Mouse (Mus musculus) E14TG2a.4 (cell line): Measurements from ENCODE around the gene Dock8.

Experiments
- H3K27me3 ChIP-seq: 2 replicates; pipeline ENCODE4 v1.6.1; 2014; ENCODE audit warnings: low read length, control low read depth; ENCODE audit not compliant: insufficient read depth
- H3K36me3 ChIP-seq: 2 replicates; pipeline ENCODE4 v1.6.1; 2014; ENCODE audit warnings: low read length, control low read depth; ENCODE audit not compliant: insufficient read depth
- H3K4me1 ChIP-seq: replicated peaks from 2 replicates; pipeline ENCODE4 v1.6.1; 2014; ENCODE audit warnings: low read depth, low read length, control low read depth
- H3K4me3 ChIP-seq: replicated peaks from 2 replicates; pipeline ENCODE4 v1.5.1; 2014; ENCODE audit warnings: mild to moderate bottlenecking, low read length
- H3K9me3 ChIP-seq: 2 replicates; pipeline ENCODE4 v1.6.1; 2014; ENCODE audit warnings: low read length, control low read depth
- CTCF ChIP-seq: conservative IDR thresholded peaks from 2 replicates; pipeline ENCODE4 v1.5.1; 2014; ENCODE audit warnings: low read length
- NANOG ChIP-seq: IDR thresholded peaks from 2 replicates; pipeline ENCODE4 v1.6.1; 2014; ENCODE audit warnings: borderline replicate concordance, low read length, mixed read lengths
- POU5F1 ChIP-seq: IDR thresholded peaks from 2 replicates; pipeline ENCODE4 v1.6.1; 2014; ENCODE audit warnings: low read length, borderline replicate concordance

Gene Dock8

GRCm38 (mm10) chr19:25080166-25080565, 80.8 kb downstream of the Dock8 start:
- Histone ChIP-seq H3K36me3 (no peaks in the 10 kb centered on the region), H3K27me3 (peaks cover 3% of the 10 kb centered on the region; the same call in 1 of the 2 replicates), H3K4me3 (no peak overlapping the region), H3K9me3 (no peaks in the 10 kb centered on the region), H3K4me1 (peaks cover 13% of the 10 kb centered on the region)
- no peak for TF ChIP-seq NANOG
- no peak for TF ChIP-seq POU5F1
- no peak for TF ChIP-seq CTCF

GRCm38 (mm10) chr19:25082839-25083238, 83.5 kb downstream of the Dock8 start:
- H3K4me3 ChIP-seq: no peak overlapping the region
- H3K4me1 ChIP-seq: peaks cover 8% of the 10 kb centered on the region
- no peak for TF ChIP-seq POU5F1
- no peak for TF ChIP-seq CTCF
- no peak for TF ChIP-seq NANOG
- H3K27me3 ChIP-seq: no peaks in the 10 kb centered on the region
- H3K9me3 ChIP-seq: no peaks in the 10 kb centered on the region
- H3K36me3 ChIP-seq: no peaks in the 10 kb centered on the region

GRCm38 (mm10) chr19:25087181-25087580, 87.8 kb downstream of the Dock8 start:
- Histone ChIP-seq H3K9me3 (no peaks in the 10 kb centered on the region), H3K27me3 (no peaks in the 10 kb centered on the region)
- TF ChIP-seq NANOG (no peak), CTCF (no peak), POU5F1 (no peak)

GRCm38 (mm10) chr19:25089746-25090145, 90.4 kb downstream of the Dock8 start:
- Histone ChIP-seq H3K36me3 (no peaks in the 10 kb centered on the region), H3K4me3 (no peak overlapping the region), H3K4me1 (no peaks in the 10 kb centered on the region), H3K27me3 (no peaks in the 10 kb centered on the region; the same call in 1 of the 2 replicates), H3K9me3 (no peaks in the 10 kb centered on the region)
- TF ChIP-seq CTCF (no peak), NANOG (no peak), POU5F1 (no peak)

More at GRCm38 (mm10) chr19:25087181-25087580, 87.8 kb downstream of the Dock8 start:
- Histone ChIP-seq H3K36me3 (no peaks in the 10 kb centered on the region), H3K4me3 (no peak overlapping the region), H3K4me1 (no peaks in the 10 kb centered on the region)

- TF ChIP-seq CTCF (no peak), POU5F1 (no peak), NANOG (no peak)
- no peaks in the 10 kb centered on the region for H3K36me3 ChIP-seq
Observed at GRCm38 (mm10) chr19:25095135-25095534, 95.8 kb downstream of the Dock8 start.

GRCm38 (mm10) chr19:25096316-25096715, 97.0 kb downstream of the Dock8 start:
- Histone ChIP-seq H3K27me3 (no peaks in the 10 kb centered on the region; the same call in 1 of the 2 replicates), H3K4me3 (no peak overlapping the region), H3K4me1 (peaks cover 13% of the 10 kb centered on the region), H3K36me3 (no peaks in the 10 kb centered on the region), H3K9me3 (no peaks in the 10 kb centered on the region)
- TF ChIP-seq CTCF: no peak
- no peak for TF ChIP-seq POU5F1
- no peak for TF ChIP-seq NANOG

More at GRCm38 (mm10) chr19:25095135-25095534, 95.8 kb downstream of the Dock8 start:
- no peak overlapping the region for H3K4me3 ChIP-seq
- peaks cover 13% of the 10 kb centered on the region for H3K4me1 ChIP-seq
- H3K27me3 ChIP-seq: no peaks in the 10 kb centered on the region; the same call in 1 of the 2 replicates
- no peaks in the 10 kb centered on the region for H3K9me3 ChIP-seq

- Histone ChIP-seq H3K4me3 (no peak overlapping the region), H3K9me3 (peaks cover 3% of the 10 kb centered on the region; the same call in 1 of the 2 replicates), H3K4me1 (peaks cover 13% of the 10 kb centered on the region), H3K27me3 (no peaks in the 10 kb centered on the region; the same call in 1 of the 2 replicates), H3K36me3 (no peaks in the 10 kb centered on the region)
- no peak for TF ChIP-seq POU5F1
- no peak for TF ChIP-seq CTCF
- TF ChIP-seq NANOG: no peak
Observed at GRCm38 (mm10) chr19:25096986-25097385, 97.7 kb downstream of the Dock8 start.

GRCm38 (mm10) chr19:25097506-25097905, 98.2 kb downstream of the Dock8 start:
- no peaks in the 10 kb centered on the region; the same call in 1 of the 2 replicates for H3K27me3 ChIP-seq
- peaks cover 5% of the 10 kb centered on the region; the same call in 1 of the 2 replicates for H3K9me3 ChIP-seq
- no peaks in the 10 kb centered on the region for H3K36me3 ChIP-seq
- H3K4me3 ChIP-seq: no peak overlapping the region
- peaks cover 13% of the 10 kb centered on the region for H3K4me1 ChIP-seq
- TF ChIP-seq POU5F1 (no peak), NANOG (no peak), CTCF (no peak)

- H3K4me3 ChIP-seq: no peak overlapping the region
- peaks cover 13% of the 10 kb centered on the region for H3K4me1 ChIP-seq
- TF ChIP-seq CTCF (no peak), NANOG (no peak), POU5F1 (no peak)
- H3K36me3 ChIP-seq: no peaks in the 10 kb centered on the region
- no peaks in the 10 kb centered on the region for H3K27me3 ChIP-seq
- H3K9me3 ChIP-seq: peaks cover 5% of the 10 kb centered on the region; the same call in 1 of the 2 replicates
Observed at GRCm38 (mm10) chr19:25097951-25098350, 98.6 kb downstream of the Dock8 start.
